Mouse (Mus musculus): ENCODE measurements around the gene Fam129a.

Gene Fam129a

DNA sequence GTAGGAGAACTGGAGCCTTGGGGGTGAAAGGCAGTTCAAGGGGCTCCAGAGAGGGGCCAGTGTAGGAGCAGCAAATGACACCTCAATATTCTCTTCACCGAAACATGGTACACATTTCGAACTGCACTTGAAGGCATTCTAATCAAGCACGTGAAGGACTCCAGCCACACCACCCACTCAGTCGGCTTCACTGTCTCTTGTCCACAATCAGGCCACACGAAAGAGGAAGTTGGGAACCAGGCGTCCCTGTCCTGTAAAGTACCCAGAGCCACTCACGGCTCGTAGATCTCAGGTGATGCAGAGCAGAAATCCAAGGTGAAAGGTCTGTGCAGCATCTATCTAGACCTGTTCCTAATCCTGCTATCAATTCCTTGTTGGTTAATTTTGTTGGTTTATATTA, 147.6 kb downstream of the Fam129a start:
- Histone ChIP-seq H3K27me3 (ENCODE audit: insufficient read depth, low read length) (no peaks in the 10 kb centered on the region), H3K4me1 (replicated peaks; ENCODE audit: low read depth, low read length) (peaks cover 8% of the 10 kb centered on the region), H3K36me3 (ENCODE audit: insufficient read depth, low read length) (peaks cover 10% of the 10 kb centered on the region; the same call in 1 of the 2 replicates), H3K9me3 (ENCODE audit: low read length) (no peaks in the 10 kb centered on the region; the same call in 1 of the 2 replicates), H3K4me3 (replicated peaks; ENCODE audit: low read length) (no peak overlapping the region)
- no peak for TF ChIP-seq NANOG (IDR thresholded peaks at IDR 0.05; ENCODE audit: borderline replicate concordance, low read length)
- TF ChIP-seq POU5F1 (IDR thresholded peaks at IDR 0.05; ENCODE audit: borderline replicate concordance, low read length) = no peak
- no peak for TF ChIP-seq CTCF (conservative IDR thresholded peaks at IDR 0.05; ENCODE audit: low read length)

DNA sequence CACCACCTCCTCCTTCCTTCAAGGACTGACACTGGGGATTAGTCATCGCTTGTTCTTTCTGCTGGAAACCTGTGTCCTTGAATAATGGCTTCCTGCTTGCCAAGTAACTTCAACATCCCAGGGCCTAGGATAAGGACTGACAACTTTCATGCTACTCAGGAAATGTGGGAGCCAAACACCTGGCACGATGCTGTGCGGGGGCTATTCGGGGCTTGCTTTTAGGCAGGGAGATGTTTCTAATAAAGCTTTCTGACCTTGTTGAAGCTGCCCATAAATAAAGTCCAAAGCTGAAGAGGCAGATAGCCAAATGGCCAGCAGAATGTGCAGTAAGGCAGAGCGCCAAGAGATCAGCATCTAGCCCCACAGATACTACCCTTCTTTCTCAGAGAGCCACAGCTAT, 148.9 kb downstream of the Fam129a start:
- TF ChIP-seq NANOG (IDR thresholded peaks at IDR 0.05; ENCODE audit: borderline replicate concordance, low read length) (no peak), CTCF (conservative IDR thresholded peaks at IDR 0.05; ENCODE audit: low read length) (no peak), POU5F1 (IDR thresholded peaks at IDR 0.05; ENCODE audit: borderline replicate concordance, low read length) (no peak)
- H3K27me3 ChIP-seq (ENCODE audit: insufficient read depth, low read length) = no peaks in the 10 kb centered on the region
- peaks cover 8% of the 10 kb centered on the region for H3K4me1 ChIP-seq (replicated peaks; ENCODE audit: low read depth, low read length)
- H3K36me3 ChIP-seq (ENCODE audit: insufficient read depth, low read length) = peaks cover 10% of the 10 kb centered on the region; the same call in 1 of the 2 replicates
- no peak overlapping the region for H3K4me3 ChIP-seq (replicated peaks; ENCODE audit: low read length)
- no peaks in the 10 kb centered on the region; the same call in 1 of the 2 replicates for H3K9me3 ChIP-seq (ENCODE audit: low read length)

DNA sequence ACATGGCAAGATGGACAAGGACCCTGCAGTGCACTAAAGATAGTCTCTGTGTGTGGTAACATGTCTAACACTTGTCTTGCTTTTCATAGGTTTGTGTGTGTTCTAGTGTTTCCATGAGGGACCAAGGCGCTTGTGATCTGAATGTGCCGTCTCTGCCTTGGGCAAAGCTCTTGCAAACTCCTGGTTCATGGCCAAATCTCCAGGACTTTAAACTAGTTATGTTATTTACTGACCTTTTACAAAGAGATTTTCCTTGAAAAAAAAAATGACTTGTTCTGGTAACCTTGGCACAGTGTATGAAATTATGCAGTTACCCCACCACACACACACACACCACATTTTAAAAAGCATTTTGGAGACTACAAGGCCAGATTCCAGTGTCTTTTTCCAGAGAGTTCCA, 149.6 kb downstream of the Fam129a start:
- no peaks in the 10 kb centered on the region for H3K27me3 ChIP-seq (ENCODE audit: insufficient read depth, low read length)
- no peak overlapping the region for H3K4me3 ChIP-seq (replicated peaks; ENCODE audit: low read length)
- no peaks in the 10 kb centered on the region; the same call in 1 of the 2 replicates for H3K9me3 ChIP-seq (ENCODE audit: low read length)
- H3K4me1 ChIP-seq (replicated peaks; ENCODE audit: low read depth, low read length) = peaks cover 8% of the 10 kb centered on the region
- TF ChIP-seq CTCF (conservative IDR thresholded peaks at IDR 0.05; ENCODE audit: low read length) (no peak), POU5F1 (IDR thresholded peaks at IDR 0.05; ENCODE audit: borderline replicate concordance, low read length) (no peak), NANOG (IDR thresholded peaks at IDR 0.05; ENCODE audit: borderline replicate concordance, low read length) (no peak)
- H3K36me3 ChIP-seq (ENCODE audit: insufficient read depth, low read length) = peaks cover 10% of the 10 kb centered on the region; the same call in 1 of the 2 replicates

DNA sequence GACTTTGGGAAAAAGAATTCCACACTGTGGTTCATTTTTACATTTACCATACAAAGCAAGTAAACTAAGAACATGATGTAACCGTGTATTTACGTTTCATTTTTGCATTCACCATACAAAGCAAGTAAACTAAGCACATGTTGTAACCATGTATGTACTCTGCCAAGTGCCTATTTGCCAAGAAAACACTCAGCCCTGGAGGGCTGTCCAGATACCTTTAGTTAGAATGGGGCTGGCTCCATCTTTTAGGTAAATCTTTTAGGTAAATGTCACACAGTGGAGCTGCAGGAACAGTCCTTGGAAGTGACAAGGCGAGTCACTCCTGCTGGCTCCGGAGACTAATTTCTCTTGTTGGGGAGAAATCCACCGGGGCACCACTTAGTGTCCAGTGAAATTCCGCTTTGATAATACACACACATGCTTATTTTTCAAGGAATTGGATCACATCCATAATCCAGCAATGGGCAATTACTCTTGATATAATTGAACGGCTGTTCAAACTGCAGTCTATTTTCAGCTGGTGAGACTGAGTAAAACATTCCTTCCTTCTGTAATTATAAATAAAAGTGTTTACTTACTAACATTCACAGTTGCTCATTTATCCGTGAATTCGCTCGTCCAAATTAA, 150.5 kb downstream of the Fam129a start:
- H3K27me3 ChIP-seq (ENCODE audit: insufficient read depth, low read length) = no peaks in the 10 kb centered on the region
- no peaks in the 10 kb centered on the region for H3K9me3 ChIP-seq (ENCODE audit: low read length)
- peaks cover 10% of the 10 kb centered on the region; the same call in 1 of the 2 replicates for H3K36me3 ChIP-seq (ENCODE audit: insufficient read depth, low read length)
- no peak for TF ChIP-seq CTCF (conservative IDR thresholded peaks at IDR 0.05; ENCODE audit: low read length)
- no peak for TF ChIP-seq POU5F1 (IDR thresholded peaks at IDR 0.05; ENCODE audit: borderline replicate concordance, low read length)
- TF ChIP-seq NANOG (IDR thresholded peaks at IDR 0.05; ENCODE audit: borderline replicate concordance, low read length) = no peak
- no peak overlapping the region for H3K4me3 ChIP-seq (replicated peaks; ENCODE audit: low read length)
- H3K4me1 ChIP-seq (replicated peaks; ENCODE audit: low read depth, low read length) = peaks cover 3% of the 10 kb centered on the region

DNA sequence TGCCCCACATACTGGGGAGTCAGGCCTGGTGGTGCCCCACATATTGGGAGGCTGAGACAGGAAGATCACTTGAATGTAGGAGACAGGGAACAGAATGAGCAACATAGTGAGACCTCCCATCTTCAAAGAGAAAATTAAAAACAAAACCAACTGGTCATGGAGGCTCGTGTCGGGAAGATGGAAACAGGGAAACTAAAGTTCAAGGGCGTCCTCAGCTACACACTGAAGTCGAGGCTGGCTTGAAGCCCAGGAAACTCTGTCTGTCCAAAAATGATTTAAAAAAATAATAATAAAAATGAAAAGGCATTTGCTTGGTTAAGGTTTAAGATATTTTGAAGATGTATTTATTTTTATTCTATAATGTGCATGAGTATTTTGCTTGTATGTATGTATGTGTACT, 152.8 kb downstream of the Fam129a start:
- TF ChIP-seq NANOG (IDR thresholded peaks at IDR 0.05; ENCODE audit: borderline replicate concordance, low read length) = no peak
- TF ChIP-seq CTCF (conservative IDR thresholded peaks at IDR 0.05; ENCODE audit: low read length) = no peak
- no peak for TF ChIP-seq POU5F1 (IDR thresholded peaks at IDR 0.05; ENCODE audit: borderline replicate concordance, low read length)
- H3K4me1 ChIP-seq (replicated peaks; ENCODE audit: low read depth, low read length) = no peaks in the 10 kb centered on the region
- no peaks in the 10 kb centered on the region for H3K27me3 ChIP-seq (ENCODE audit: insufficient read depth, low read length)
- H3K4me3 ChIP-seq (replicated peaks; ENCODE audit: low read length) = no peak overlapping the region
- H3K9me3 ChIP-seq (ENCODE audit: low read length) = no peaks in the 10 kb centered on the region
- H3K36me3 ChIP-seq (ENCODE audit: insufficient read depth, low read length) = no peaks in the 10 kb centered on the region

DNA sequence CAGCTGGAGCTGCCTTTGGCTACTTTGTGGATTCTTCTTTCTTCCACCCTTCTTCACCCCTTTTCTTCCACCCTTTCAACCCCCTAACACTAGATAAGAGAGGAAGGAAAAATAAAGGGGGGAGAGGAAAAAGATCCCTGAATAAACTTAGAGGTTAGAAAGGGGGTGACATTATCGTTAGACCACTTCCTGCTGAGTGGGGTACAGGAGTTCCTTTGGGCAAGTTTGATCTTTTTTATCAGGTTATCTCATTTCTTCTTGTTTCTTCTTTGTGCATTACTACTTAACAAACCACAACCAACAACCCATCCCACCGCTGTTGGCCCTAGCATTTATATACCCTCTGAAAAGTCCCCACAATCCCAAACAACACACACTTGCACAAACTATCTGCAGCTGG, 154.6 kb downstream of the Fam129a start:
- H3K4me3 ChIP-seq (replicated peaks; ENCODE audit: low read length) = no peak overlapping the region
- no peaks in the 10 kb centered on the region for H3K4me1 ChIP-seq (replicated peaks; ENCODE audit: low read depth, low read length)
- no peaks in the 10 kb centered on the region for H3K27me3 ChIP-seq (ENCODE audit: insufficient read depth, low read length)
- no peaks in the 10 kb centered on the region for H3K36me3 ChIP-seq (ENCODE audit: insufficient read depth, low read length)
- no peaks in the 10 kb centered on the region for H3K9me3 ChIP-seq (ENCODE audit: low read length)
- TF ChIP-seq CTCF (conservative IDR thresholded peaks at IDR 0.05; ENCODE audit: low read length) = no peak
- TF ChIP-seq NANOG (IDR thresholded peaks at IDR 0.05; ENCODE audit: borderline replicate concordance, low read length) = no peak
- TF ChIP-seq POU5F1 (IDR thresholded peaks at IDR 0.05; ENCODE audit: borderline replicate concordance, low read length) = no peak

DNA sequence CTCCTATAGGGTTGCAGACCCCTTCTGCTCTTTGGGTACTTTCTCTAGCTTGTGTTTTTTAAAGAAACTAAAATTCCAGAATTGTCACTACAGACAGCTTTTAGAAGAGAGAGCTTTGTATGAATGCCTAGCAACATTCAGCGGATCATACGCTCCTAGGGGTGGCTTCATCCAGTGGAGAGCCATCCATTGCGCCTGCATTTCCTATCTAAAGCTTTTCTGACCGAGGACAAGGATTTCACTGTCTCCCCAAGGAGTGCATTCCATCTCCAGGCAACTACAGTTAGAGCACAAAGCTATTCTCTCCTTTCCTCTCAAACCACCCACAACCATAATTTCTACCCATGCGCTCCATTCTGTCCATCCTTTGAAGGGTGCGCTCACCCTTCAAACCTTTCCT, 155.4 kb downstream of the Fam129a start:
- Histone ChIP-seq H3K36me3 (ENCODE audit: insufficient read depth, low read length) (no peaks in the 10 kb centered on the region), H3K9me3 (ENCODE audit: low read length) (no peaks in the 10 kb centered on the region), H3K27me3 (ENCODE audit: insufficient read depth, low read length) (no peaks in the 10 kb centered on the region), H3K4me3 (replicated peaks; ENCODE audit: low read length) (no peak overlapping the region), H3K4me1 (replicated peaks; ENCODE audit: low read depth, low read length) (no peaks in the 10 kb centered on the region)
- TF ChIP-seq POU5F1 (IDR thresholded peaks at IDR 0.05; ENCODE audit: borderline replicate concordance, low read length) = no peak
- TF ChIP-seq NANOG (IDR thresholded peaks at IDR 0.05; ENCODE audit: borderline replicate concordance, low read length) = no peak
- TF ChIP-seq CTCF (conservative IDR thresholded peaks at IDR 0.05; ENCODE audit: low read length) = no peak

DNA sequence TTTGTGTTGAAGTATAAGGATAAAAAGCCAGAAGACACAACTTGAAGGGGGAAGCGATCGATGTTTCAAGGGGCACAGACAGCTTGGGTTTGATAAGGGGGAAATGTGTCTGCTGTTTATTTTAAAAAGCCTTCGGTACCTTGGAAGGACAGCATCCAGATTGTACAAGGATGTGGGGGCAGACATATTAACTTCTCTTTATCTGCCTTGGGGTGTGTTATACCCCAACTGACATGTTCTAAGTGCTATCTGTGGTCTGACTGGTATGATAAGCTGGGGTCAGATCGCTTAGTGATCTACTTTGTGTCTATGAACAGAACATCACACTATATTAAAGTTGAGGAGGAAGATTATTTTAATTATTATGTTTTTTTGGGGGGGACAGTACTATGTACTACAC, 157.2 kb downstream of the Fam129a start:
- TF ChIP-seq CTCF (conservative IDR thresholded peaks at IDR 0.05; ENCODE audit: low read length) = no peak
- TF ChIP-seq NANOG (IDR thresholded peaks at IDR 0.05; ENCODE audit: borderline replicate concordance, low read length) = no peak
- no peak for TF ChIP-seq POU5F1 (IDR thresholded peaks at IDR 0.05; ENCODE audit: borderline replicate concordance, low read length)
- Histone ChIP-seq H3K27me3 (ENCODE audit: insufficient read depth, low read length) (no peaks in the 10 kb centered on the region), H3K36me3 (ENCODE audit: insufficient read depth, low read length) (no peaks in the 10 kb centered on the region), H3K4me1 (replicated peaks; ENCODE audit: low read depth, low read length) (no peaks in the 10 kb centered on the region), H3K4me3 (replicated peaks; ENCODE audit: low read length) (no peak overlapping the region), H3K9me3 (ENCODE audit: low read length) (no peaks in the 10 kb centered on the region)

DNA sequence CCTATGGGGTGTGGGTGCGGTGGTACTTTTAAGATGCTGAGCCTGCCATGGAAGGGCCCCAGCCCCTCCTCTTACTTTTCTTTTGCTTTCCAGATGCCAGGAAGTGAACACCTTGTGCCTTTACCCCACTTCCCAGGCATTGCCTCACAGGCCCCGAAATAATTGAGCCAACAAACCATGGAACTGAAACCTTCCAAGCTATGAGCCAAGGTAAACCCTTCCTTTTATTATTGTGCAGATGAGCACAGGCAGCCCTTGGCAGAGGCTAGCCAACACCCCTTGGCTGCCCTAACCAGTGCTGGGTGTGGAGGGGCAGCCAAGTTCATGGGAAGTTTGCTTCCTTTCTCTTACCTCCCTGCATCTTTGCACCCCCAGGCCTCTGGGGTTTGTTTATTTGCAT, 166.2 kb downstream of the Fam129a start:
- Histone ChIP-seq H3K9me3 (ENCODE audit: low read length) (peaks cover 26% of the 10 kb centered on the region), H3K36me3 (ENCODE audit: insufficient read depth, low read length) (no peaks in the 10 kb centered on the region), H3K27me3 (ENCODE audit: insufficient read depth, low read length) (no peaks in the 10 kb centered on the region), H3K4me3 (replicated peaks; ENCODE audit: low read length) (no peak overlapping the region), H3K4me1 (replicated peaks; ENCODE audit: low read depth, low read length) (peaks cover 16% of the 10 kb centered on the region)
- TF ChIP-seq POU5F1 (IDR thresholded peaks at IDR 0.05; ENCODE audit: borderline replicate concordance, low read length) = no peak
- no peak for TF ChIP-seq CTCF (conservative IDR thresholded peaks at IDR 0.05; ENCODE audit: low read length)

All from E14TG2a.4 (cell line).